Mouse (Mus musculus): ENCODE measurements at regions not wholly inside any gene's neighbourhood (a gene's known extent, or its start where the extent isn't known, plus 50 kb on each side); places are given as distances from the start of the nearest gene placed in this dataset.
A peak's percentile ranks its signal among the peaks of the same experiment; 100 is the strongest.

DNA sequence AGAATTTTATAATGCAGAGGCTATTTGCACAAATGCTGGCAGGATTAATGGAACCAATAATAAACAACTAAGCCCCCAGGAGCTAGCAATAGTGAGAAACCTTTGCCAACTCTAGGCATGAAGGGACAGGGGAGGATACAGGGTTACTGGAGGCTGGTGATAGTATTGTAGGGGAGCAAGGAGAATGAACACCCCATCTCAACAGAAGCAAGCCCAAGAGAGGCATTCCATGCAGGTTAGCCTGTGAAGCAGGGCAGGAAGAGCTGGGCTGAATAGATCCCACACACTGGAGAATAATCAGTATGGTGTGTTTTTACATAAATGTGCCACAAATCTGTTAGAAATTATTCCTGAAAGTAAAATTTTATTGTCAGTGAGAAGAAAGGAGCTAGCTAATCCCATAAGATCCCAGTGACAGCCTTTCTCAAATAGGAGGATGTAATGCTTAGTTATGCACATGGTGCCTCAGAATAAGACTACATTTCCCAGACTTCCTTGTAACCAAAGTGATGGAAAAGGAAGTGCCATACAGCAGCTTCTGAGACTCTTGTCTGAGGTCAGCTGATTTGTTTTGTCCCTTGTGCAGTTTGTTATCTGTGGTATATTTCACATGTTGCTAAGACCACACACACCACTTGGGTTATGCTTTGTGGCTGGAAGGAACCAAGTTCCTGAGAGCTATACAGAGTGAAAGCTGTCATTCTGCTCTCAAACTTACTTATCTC, 111.1 kb downstream of the Ccdc71l start:
- no peak for DNase-seq

DNA sequence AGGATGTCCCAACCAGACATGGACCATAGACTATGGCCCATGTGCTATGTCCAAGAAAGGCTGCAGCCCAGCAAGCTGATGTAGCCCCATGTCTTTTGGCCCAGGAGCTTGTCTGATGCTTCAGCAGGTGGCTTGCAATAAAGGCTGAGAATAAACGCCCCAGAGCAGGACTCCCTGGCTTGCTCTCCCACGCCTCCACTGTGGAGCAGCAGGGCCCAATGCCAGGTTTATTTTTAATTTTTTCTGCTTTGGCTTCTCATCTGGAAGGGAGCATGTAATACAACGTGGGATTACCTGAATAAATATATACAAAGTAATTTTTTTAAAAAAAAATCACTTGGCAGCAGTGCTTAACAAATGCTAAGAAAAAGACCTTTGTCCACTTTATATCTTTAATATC, 125.7 kb downstream of the Ccdc71l start:
- DNase-seq: no peak

- no peak for DNase-seq
Observed at GRCm38 (mm10) chr12:32508671-32509070, 130.2 kb downstream of the Ccdc71l start.

GRCm38 (mm10) chr12:32525586-32525985, 147.1 kb downstream of the Ccdc71l start:
- no peak for DNase-seq

DNA sequence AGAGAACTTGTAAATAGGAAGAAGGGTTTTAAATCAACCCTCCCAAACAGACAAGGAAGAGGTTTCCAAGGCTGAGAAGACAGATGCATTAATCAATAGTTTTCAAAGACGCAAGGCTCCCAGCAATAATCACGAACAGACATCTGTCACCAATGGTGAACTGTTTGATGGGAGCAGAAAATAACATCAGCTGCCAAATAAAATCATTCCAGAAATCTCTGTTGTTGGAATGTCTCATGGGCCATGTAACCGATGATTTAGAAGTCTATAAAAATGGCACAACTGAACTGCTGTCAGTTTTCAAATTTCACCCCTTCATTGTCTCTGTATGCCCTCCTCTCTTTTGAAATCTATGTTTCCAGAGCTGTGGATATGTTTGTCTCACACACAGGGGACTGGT, 152.7 kb downstream of the Ccdc71l start:
- DNase-seq: no peak

- no peak for DNase-seq
Observed at GRCm38 (mm10) chr12:32533641-32534040, 155.1 kb downstream of the Ccdc71l start.

DNA sequence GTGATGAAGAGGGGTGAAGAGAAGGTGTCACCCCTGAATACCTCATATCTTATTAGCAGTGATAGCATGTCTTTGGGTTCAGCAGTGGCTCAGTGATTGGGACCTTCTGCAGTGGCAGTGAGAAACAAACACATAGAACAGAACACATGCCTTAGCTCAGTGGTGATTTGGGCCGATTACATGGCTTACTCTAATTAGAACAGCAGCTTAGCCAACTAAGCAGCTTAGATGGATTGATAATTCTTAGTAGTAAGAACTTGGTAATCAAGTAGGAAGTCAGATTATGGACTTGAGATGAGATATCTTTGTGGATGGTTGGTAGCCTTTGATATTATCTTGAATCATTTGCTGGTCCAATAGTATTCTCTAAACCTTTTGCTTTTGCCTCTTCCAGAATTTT, 167.0 kb downstream of the Ccdc71l start:
- no peak for DNase-seq

DNA sequence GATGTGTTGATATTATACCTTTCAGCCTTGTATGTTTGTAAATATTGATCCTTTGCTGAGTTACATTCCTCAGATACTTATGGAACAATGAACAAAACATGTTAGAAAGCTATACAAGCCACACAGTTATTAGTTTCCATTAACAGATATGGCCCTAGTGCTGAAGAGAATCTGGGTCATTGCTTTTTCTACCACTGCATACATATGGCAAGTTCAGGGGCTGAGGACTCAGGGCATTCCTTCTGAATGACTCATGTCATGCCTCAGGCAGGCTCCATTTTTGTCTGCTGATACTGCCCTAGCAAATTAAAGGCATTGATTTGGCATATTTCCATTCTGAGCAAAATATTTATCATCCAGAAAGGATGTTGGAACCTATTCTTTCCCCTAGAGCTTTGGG, 167.9 kb downstream of the Ccdc71l start:
- DNase-seq: no peak

DNA sequence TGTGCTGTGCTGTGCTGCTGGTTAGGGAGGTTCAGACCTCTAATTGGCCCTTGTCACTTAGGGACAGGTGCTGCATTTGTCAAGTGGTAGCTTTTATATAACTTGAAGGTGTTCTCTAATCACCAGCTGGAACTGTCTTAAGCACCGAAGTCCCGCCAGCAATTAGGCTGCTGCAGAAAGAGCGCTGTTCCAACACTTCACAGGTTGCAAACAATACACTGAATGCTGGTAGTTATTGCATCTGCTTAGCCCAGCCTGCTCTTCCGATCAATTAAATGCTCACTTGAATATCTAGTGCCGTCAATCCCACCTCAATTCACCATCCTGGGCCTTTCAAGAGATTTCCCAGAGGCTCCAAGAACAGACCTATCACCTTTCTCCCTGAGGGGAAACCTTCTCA, 175.3 kb downstream of the Ccdc71l start:
- DNase-seq: no peak

DNA sequence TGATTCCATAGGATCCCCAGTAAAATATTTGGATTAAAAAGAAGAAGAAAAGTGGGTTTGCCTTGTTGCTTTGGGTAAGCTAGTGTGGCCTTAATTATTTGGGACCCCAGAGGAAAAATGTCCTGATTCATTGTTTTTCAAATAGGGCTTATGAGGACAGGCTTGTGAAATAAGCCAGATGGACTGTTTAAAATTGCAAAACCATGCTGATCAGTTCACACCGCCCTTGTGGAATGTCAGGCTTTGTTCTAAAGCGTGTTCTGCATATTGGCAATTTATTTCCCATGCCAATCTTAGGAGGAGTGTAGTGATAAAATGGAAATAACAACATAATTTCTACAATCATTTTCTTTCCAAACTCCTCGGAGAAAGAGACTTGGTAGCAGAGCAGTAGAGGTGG, 189.3 kb downstream of the Ccdc71l start:
- no peak for DNase-seq

DNA sequence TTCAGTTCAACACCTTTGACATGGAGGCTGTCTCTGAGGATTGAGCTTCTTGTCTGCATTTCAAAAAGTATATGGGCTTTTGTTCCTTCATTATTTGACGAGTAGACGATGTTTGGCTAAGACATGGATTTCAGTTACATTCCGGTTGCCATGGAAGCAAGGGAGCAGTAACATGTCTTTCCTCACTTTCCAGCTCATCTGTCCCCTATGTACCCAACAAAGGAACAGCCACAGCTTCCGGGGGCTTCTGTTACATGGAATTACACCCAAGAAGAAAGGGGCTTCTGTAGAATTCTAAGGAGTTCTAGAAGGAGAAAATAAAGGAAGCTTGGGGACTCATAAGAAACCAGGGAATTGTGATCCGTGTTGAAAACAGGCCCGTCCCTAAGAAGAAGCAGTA, 202.8 kb downstream of the Ccdc71l start:
- no peak for DNase-seq

GRCm38 (mm10) chr12:32602131-32602815, 217.1 kb upstream of the Nampt start:
- DNase-seq: no peak

- DNase-seq: no peak
Observed at GRCm38 (mm10) chr12:32605353-32605752, 214.0 kb upstream of the Nampt start.

DNA sequence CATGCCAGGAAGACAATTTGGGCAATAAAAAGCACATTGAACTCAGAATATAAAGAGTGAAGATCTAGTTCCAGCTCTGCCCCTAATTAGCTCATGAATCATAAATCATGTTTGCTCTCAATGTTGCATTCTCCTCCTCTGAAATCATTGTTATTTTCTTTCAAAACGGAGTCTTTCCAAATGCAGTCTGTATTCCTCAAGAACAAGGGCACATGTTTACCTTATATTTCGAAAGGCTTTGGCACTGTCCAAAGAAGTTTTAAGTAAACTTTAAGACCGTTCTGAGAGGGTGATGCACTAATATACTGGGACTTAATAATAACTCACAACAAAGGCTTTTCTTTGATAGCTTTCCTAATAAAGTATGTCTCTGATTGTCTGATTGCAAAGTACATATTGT, 204.3 kb upstream of the Nampt start:
- no peak for DNase-seq

- no peak for DNase-seq
Observed at GRCm38 (mm10) chr12:32616086-32616485, 203.3 kb upstream of the Nampt start.

DNA sequence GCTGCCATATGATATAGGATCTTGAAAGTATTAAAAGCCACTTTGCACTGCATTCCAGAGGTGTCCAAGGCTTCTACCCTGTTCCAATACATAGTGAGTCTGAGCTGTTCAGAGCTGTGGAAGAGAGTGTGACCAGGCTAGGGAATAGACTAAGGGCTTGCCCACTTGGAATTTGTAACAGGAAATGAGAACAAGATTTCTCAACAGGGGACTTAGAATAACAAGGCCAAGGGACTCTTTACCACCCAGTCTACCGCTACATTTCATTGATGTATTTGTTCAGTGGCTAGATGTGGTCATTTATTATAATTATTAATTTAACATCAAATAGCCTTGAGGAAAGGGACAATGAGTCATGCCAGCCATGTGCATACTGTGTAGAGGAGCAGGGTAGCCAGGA, 202.3 kb upstream of the Nampt start:
- DNase-seq: no peak

DNA sequence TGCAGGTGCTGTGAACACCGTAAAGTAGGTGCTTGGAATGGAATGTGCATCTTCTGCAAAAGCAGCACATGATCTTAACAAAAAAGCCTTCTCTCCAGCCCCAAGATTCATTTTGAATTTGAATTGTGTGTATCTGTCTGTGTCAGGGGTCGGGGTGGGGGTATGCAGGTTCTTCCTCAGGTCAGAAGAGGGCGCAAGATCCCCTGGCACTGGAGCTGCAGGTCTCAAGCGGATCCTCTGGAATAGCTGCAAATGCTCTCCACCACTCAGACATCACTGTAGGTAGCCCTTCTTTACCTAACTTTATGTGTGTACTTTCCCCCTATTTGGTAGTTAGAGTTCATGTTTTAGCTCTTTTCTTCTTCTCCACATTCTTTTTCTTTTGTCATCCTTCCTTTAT, 199.5 kb upstream of the Nampt start:
- no peak for DNase-seq

DNA sequence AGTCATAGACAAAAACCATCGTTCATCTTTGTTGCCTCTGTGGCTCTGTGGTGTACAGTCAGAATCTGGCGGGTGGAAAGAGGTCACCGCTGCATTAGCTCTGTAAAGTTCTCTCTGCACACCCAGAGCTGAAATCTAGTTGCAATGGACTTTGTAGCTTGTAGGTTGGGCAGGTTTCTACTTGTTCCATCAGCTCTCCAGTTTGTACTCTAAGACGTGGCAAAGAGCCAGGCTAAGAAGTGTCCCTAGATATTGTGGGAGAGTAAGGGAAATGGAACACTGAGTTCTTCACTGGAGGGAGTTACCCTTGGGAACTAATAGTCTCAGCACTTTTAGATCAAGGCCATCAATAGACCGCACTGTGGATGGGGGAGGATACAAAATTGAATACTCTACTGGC, 197.6 kb upstream of the Nampt start:
- no peak for DNase-seq

GRCm38 (mm10) chr12:32628552-32628951, 190.8 kb upstream of the Nampt start:
- no peak for DNase-seq

DNA sequence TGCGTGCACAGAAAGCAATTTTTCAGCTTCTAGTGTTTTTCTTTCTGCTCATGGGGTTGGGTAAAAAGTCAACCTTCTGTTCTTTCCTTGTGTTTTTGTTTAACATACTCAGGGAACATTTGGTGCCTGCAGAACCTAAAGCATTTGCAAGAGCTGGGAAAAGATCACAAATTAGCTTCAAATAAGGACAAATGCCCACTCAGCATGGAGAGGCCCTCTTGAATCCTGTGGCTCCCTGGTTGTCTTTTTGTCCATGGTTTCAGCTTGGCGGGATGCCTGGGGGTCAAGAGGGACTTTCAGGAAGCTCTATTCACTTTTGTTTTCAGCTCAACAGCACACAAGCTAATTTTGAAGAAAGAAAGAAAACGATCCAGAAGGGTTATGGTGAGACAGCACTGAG, 186.4 kb upstream of the Nampt start:
- peak; percentile 12 for DNase-seq

DNA sequence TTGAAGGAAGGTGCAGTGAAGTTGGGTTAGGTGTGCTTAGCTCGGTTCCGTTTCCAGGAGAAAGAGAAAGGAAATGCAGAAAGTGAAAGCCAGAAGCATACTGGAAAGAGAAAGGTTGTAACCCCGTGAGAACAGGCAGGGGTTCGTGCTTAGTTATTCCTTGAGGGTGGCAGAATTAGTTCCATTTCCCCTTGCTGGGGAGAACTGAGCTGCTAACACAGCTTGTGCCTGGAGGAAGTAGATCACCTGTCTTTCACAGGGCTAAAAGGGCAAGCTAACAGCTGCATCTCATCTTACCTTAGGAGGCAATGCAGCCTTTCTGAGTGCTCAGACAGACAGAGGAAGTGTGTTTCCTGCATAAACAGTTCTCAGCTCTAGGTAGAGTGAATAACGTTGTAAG, 184.3 kb upstream of the Nampt start:
- no peak for DNase-seq

DNA sequence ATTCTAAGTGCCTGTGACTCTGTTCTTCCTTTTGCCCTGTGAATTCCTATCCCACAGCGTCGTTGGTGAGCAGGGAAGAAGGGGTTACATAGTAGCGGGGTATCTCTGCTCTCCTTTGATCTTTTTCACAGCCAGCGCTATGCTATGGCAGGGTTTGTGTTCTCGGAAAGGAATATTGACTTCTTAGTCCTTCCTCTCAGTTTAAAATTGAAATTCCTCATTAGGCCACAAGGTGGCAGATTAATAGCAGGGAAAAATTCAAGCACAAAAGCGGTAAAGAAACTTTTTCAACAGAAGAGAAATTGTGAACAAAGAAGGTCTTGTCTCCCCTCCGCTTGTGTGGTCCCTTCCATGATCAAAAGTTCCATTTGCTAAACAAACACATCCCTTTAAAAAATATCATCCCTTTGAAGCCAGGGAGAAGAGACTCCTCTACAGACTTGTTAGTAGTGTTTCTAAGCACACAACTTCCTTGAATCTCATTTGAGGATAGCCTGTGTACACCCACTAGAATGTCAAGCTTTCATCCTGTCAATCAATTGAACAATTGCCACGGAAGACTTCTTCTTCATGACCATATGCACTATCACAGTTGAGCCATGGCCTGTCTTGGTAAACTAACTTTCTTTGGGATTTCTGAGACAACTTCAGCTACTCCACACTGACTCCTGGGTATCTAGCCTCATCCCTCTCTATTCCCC, 181.8 kb upstream of the Nampt start:
- DNase-seq: peak; percentile 71

- no peak for DNase-seq
Observed at GRCm38 (mm10) chr12:32640591-32640990, 178.8 kb upstream of the Nampt start.

- DNase-seq: no peak
Observed at GRCm38 (mm10) chr12:32642493-32642892, 176.9 kb upstream of the Nampt start.
